Mouse (Mus musculus) embryo, embryonic 10.5 days (tissue): ENCODE results near the gene Gm21954.

Source experiments
- DNase-seq: peaks from one replicate; pipeline ENCODE4 v3.0.0-alpha.2; 2015; ENCODE audit warnings: low spot score

The Gm21954 gene

DNA sequence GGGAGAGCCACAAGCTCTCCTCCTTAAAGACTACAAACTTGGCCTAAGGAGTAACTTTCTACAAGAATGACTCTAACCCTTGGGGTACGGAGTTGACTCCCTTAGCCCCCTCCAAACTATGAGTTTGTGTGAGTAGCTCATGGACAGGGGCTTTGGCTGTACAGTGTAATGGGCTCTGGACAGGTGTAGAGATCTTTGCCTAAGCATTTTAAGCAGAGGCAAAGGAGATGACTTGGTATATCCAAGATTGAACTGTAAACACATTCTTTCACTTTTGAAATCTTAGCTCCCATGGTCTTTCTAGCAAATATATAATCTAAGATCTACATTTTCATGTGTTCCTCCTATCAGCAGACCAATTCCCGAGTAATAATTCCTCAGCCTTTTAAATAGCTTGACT, at the start of gene Gm21954:
Gm21954 (minus strand) TSS at position 101 of the 400 bp plus-strand sequence.
- no peak for DNase-seq

DNA sequence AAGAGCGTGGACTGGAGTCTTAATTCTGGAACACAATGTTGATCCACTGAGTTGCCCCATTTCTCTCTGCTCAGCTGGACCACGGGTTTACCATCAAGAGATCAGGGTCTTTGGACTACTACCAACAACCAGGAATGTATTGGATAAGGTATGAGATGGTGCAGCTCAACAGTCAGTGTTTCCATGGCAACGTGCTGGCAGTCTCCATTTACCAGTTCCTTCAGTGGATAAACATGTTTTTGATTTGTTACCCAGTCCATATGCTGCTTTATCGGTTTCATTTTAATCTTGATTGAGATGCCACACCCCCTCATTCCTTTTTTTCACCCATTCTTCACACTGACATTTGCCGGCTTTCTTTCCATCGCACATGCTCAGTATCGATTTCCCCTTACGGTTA, 49.8 kb upstream of the Gm21954 start:
- DNase-seq: peak; percentile 11

- DNase-seq: peak; percentile 89
Observed at GRCm38 (mm10) chr3:55520240-55521180, 48.5 kb upstream of the Gm21954 start.

DNA sequence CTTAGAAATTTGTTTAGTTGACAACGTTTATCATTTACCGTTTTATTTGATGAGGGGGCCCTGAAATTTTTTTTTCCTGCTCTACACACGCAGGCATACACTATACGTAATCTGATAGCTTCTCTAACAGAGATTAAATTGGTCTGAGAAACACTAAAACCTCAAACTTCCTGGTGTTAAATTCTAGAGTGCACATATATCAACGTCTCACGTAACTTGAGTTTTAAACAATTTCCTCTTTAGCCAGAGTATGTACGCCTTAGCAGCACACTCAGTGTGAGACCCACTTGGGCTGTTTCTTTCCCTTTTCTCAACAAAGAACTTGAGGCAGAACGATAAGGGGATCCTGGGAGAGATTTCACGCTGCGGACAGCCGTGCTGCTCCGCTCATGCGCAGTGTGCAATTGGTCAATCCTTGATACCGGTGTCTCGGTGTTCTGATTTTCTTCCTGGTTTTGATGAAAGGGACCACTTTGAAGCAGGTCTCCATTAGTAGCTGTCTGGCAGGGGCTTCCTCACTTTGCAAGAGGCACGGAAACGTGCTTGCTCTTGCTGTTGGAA, 45.5 kb upstream of the Gm21954 start:
- DNase-seq: no peak

DNA sequence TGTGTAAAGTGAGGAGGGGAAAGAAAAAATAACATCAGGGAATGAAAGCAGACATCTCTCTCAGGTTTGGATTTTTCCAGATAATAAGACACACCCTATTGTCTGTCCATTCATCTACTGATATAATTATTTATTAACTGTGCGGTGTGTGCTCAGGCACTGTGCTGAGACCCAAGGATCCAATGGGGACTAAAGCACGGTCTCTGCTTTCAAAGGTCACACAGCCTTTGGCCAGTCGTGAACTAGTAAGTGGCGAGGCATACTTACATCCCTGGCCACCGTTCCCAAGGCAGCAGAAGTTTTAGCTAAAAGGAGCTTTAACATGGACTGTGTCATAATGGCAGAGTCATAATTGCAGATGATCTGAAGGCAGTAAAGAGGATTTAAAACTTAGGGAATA, 44.0 kb upstream of the Gm21954 start:
- peak; percentile 18 for DNase-seq

DNA sequence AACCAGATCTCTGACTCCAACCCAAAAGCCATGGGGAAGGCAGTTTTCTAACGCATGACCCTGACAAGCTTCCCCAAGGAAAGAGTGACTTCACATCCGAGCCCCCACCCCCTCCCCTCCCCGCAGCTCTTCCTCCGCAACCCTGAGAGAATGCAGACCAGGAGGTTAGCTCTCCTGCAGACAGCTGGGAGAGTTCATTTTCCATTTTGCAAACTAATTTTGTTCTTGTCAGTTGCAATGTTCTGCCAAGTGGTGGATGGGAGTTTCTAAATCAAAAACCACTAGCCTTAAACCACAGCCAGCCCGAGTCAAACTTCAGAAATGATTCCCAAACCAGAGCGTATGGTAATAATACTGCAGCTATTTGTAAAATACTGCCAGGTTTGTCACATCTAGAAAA, 39.6 kb upstream of the Gm21954 start:
- no peak for DNase-seq

DNA sequence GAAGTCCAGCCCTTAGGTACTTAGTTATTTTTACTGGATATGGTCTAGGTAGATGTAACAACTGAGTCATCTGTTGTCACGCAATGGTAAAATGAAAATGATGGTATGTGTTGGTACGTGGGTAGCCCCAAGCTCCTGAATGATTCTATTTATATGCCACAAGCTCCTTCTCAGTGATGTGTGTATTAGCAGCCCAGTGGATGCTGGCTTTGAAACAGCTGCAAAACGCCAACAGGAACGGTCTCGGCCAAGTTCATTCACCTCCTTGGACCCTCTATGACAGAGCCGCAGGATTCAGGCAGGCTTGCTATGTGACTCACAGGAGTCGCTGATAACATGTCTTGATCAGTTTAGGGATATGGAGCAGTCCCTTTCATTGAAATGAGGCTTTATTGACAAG, 38.2 kb upstream of the Gm21954 start:
- no peak for DNase-seq

DNA sequence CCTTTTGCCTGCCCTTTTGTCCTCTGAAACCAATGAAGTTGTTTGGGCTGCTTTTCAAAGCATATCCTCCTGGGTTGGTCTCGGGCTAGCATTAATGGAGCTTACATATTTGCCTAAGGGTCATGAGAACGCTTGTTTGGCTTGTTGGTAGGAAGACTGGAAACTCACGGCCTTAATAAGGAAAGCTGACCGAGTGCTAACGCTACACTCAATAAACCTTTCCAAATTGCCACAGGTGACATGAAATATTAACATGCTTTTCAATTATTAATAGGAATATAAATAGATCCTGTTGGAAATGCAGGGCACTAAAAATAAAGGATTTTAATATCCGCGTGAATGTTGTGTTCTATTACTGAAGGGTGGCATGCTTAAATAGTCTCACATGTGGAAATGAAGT, 27.3 kb upstream of the Gm21954 start:
- no peak for DNase-seq

GRCm38 (mm10) chr3:55496462-55496941, 24.5 kb upstream of the Gm21954 start:
- peak; percentile 64 for DNase-seq

- peak; percentile 54 for DNase-seq
Observed at GRCm38 (mm10) chr3:55495866-55496265, 23.9 kb upstream of the Gm21954 start.

- DNase-seq: no peak
Observed at GRCm38 (mm10) chr3:55495231-55495630, 23.2 kb upstream of the Gm21954 start.

GRCm38 (mm10) chr3:55494348-55494747, 22.3 kb upstream of the Gm21954 start:
- DNase-seq: peak; percentile 46

GRCm38 (mm10) chr3:55492021-55492420, 20.0 kb upstream of the Gm21954 start:
- DNase-seq: peak; percentile 43

DNA sequence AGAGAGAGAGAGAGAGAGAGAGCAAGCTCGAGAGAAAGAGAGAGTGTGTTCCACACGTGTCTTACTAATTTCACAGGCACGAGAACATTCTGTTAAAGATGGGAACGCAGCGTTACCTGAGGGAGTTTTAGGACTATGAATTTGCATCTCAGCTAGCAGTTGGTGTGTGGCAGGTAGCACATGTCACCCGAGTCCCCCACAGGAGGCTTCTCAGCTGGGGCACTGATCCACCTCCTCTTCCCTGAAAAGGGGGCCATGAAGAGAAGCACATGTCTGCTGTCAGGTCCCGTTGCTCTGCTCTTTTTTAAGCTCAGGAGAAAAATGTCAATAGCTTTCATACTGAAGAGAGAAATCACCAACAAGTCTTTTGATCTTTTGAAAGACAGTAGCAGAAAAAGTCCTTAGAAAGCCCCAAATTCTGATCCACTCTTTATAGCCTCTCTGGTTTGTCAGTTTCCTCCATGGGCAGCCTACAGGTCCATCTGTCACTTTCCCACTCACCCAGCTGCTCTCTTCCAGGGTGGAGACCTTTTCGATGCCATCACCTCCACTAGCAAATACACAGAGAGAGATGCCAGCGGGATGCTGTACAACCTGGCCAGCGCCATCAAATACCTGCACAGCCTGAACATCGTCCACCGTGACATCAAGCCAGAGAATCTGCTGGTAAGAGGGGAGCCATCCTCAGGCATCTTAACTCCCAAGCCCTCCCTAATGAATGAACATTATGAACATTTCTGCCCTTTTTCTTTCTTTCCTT, 17.4 kb upstream of the Gm21954 start:
- no peak for DNase-seq

DNA sequence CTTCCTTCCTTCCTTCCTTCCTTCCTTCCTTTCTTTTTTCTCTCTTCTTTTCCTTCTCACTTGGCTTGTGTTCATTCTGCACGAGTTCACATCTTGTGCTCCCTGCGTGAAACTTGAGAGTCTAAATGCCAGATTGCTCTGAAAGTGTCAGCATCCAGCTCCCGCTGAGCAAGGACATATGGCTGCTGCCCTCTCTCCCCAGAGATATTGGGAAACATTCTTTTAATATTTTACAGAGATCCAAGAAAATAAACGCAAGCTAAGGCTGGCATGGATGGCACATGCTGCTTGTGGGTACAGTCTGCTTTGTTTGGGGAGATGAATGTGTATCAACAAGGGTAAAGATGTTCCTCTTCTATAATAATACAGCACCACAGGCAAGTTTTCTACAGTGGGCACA, 11.3 kb upstream of the Gm21954 start:
- DNase-seq: no peak

- DNase-seq: no peak
Observed at GRCm38 (mm10) chr3:55481140-55481539, 9.1 kb upstream of the Gm21954 start.

DNA sequence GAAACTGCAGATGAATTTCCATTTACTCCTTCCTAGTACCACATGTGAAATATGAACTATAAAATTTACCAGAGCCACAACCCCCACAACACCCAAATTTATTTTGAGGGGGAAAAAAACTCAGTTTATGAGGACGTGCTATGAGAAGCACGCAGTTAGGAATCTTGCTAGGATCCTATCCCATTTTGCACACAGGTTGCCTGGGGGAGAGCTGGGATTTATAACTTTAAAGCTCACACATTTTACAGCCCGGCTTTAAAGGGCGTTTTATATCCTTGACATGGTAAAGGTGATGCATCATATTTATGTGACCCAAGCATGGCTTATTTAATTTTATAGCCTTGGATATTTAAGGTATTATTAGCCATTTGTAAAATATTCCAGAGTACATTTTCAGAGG, 7.3 kb upstream of the Gm21954 start:
- DNase-seq: no peak

- no peak for DNase-seq
Observed at GRCm38 (mm10) chr3:55476694-55477093, 4.7 kb upstream of the Gm21954 start.

DNA sequence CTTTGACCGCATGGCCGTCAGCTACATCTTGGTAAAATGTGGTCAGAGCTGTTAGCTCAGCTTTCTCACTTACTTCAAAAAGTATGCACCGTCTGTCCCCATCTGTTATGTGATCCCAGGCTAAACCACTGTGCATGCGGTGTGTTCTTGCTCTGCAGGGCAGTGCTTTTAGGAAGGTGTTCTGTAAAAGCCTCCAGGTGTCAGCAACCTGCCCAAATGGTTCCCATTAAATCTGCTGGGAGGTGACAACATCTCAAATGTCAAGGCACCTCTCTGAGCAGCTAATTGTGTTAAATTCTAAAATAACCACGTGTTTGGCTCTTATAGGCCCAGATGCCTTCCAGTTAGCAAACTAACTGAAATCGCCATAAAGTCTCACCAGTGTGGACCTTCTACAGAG, 1.1 kb upstream of the Gm21954 start:
- no peak for DNase-seq

DNA sequence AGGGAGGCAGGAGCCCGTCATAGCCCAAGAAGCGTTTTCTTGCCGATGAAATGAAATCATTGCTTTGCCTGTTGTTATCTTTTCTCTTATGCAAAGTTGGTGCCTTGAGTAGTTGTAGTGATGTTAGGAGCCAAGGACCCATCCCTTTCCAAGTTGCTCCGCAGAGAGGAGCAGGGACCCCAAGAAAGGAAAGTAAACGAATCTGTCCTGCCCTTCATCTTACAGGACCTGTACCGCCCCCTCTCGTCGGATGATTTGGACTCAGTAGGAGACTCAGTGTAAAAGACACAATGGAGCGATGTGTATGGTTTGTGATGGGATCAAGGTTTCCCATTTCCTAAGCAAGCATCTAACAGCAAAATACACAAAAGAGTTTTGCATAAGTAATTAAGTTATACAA, 5.7 kb downstream of the Gm21954 start:
- DNase-seq: no peak

- no peak for DNase-seq
Observed at GRCm38 (mm10) chr3:55465785-55466184, 6.2 kb downstream of the Gm21954 start.

DNA sequence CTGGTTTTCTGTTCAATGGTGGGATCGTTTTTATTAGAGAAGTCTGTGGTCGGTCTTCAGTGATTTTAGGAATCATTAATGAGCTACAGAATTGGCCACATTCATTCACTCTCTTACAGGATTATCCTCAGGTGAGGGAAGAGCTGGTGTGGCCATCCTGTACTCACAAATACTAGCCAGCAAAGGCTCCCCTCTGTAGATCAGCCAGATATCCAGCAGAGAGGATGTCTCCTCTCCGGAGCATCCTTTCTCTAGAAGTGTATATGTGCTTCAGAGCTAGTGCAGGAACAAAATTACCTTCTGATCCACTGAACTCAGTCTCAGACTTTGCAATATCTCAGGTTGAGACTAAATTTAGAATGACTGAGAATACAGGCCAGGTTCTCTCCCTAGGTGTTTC, 7.8 kb downstream of the Gm21954 start:
- no peak for DNase-seq
